13 mouse cellular contexts compared by ENCODE assay signal in the genomic region with DNA sequence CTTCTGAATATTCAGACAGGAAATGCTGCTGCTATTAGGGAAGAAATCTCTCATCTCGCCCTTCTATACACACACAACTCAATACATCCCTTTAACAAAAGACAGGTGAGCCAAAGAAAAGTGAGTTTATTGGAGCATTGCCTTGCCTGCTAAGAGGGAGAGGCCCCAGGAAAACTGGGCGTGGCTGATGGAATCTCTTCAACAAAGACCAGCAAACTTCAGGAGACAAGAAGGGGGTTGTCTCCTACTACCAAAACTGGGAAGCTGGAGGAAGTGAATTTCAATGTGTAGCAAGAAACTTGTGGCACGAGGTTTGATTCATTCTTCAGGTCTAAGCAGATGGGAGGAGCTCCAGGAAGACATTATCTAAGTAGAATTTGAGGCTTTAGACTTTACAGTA.
"Had no signal": no experiment of that assay in that cellular context is flagged by ENCODE, and none has a peak within 500 bp of the region (broad histone marks: within the 10 kb centered on the region; RNA-seq: fewer than 3 reads in every experiment).

No protein-coding gene starts in this region.

- H3K9ac ChIP-seq: lung, embryonic 14.5 days; midbrain, embryonic 13.5 days; midbrain, embryonic 15.5 days; neural tube, embryonic 12.5 days; stomach, embryonic 15.5 days had no signal

- H3K9me3 ChIP-seq: midbrain, embryonic 15.5 days; neural tube, embryonic 12.5 days; stomach, embryonic 15.5 days had no signal

- ATAC-seq: midbrain, embryonic 13.5 days; midbrain, embryonic 15.5 days had no signal

- H3K4me1 ChIP-seq: midbrain, embryonic 10.5 days; midbrain, embryonic 13.5 days; midbrain, embryonic 15.5 days; neural tube, embryonic 12.5 days; stomach, embryonic 15.5 days had no signal

- H3K4me3 ChIP-seq: midbrain, embryonic 10.5 days; midbrain, embryonic 13.5 days; midbrain, embryonic 15.5 days; neural tube, embryonic 12.5 days; stomach, embryonic 15.5 days had no signal

- DNase-seq: lung, adult 18-20 months; lung, embryonic 14.5 days; lung, postnatal 10 days; lung, postnatal 4 days; right cerebral cortex, postnatal 14 days; thymus, postnatal 14 days; thymus, postnatal 36 days had no signal

- H3K4me2 ChIP-seq: lung, embryonic 14.5 days; midbrain, embryonic 13.5 days; midbrain, embryonic 15.5 days; neural tube, embryonic 12.5 days; stomach, embryonic 15.5 days had no signal

- H3K36me3 ChIP-seq: midbrain, embryonic 10.5 days; midbrain, embryonic 13.5 days; midbrain, embryonic 15.5 days; neural tube, embryonic 12.5 days; stomach, embryonic 15.5 days had no signal

- H3K27ac ChIP-seq: midbrain, embryonic 10.5 days; midbrain, embryonic 13.5 days; midbrain, embryonic 15.5 days; neural tube, embryonic 12.5 days; stomach, embryonic 15.5 days; stomach, postnatal 0 days had no signal

- H3K27me3 ChIP-seq: midbrain, embryonic 13.5 days; midbrain, embryonic 15.5 days; neural tube, embryonic 12.5 days; stomach, embryonic 15.5 days had no signal
